Mouse (Mus musculus): Measurements from ENCODE around the gene Itpkb. TPM values are rescaled to one million over a fixed set of nuclear protein-coding genes. Genes with fewer than 3 reads are reported as not detected.

The Itpkb gene
- polyA plus RNA-seq, 1 experiment from 2014 or later = 1.3 TPM

DNA sequence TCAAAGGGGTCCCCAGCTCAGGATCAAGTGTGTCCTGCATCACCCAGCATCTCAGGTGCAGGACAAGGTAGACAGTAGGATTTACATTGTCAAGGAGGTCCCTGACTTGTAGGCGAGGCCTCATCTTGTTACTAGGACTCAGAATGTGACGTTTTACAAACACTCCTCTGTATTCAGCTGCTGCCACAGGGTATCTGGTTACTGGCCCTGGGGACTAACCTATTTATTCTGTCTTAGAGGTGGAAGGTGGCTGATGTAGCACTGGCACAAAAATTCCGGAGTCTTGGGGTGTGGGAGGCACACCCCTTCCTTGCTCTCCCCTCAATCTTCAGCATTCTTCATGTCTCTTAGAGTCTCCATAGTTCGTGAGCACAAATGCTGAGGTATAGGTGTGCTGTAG, 16.8 kb downstream of the Itpkb start:
- H3K27me3 ChIP-seq = no peaks in the 10 kb centered on the region
- H3K9ac ChIP-seq = no peak overlapping the region
- H3K36me3 ChIP-seq = no peaks in the 10 kb centered on the region
- 67% methylated on average over 4 of the region's 4 CpGs for WGBS (ENCODE audit: insufficient replicate concordance)
- H3K27ac ChIP-seq = no peak overlapping the region
- H3K9me3 ChIP-seq (replicated peaks) = no peaks in the 10 kb centered on the region
- no peak overlapping the region for H3K4me3 ChIP-seq (replicated peaks)
- DNase-seq (no peak), ATAC-seq (ENCODE audit: low read depth) (no peak)
- peaks cover 28% of the 10 kb centered on the region for H3K4me1 ChIP-seq (replicated peaks)
- H3K4me2 ChIP-seq = no peak overlapping the region

DNA sequence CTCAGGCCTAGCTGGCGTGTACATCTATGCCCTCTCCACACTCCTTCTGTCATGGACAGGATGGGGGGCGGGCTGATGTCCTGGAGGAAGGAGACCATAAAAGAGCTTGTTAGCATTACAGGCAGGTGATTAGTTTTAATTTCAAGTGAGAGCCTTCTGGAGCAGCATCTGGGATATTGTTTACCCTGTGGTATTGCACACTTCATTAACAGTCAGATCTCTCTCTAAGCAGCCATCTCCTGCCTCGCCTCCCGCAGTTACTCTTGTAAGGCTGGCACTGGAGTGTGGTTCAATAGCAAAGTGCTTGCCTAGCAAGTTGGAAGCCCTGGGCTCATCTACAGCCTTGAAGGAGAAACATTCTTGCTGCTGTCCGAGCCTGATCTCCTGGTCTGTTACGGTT, 17.6 kb downstream of the Itpkb start:
- H3K9ac ChIP-seq = no peak overlapping the region
- no peaks in the 10 kb centered on the region for H3K9me3 ChIP-seq (replicated peaks)
- H3K4me1 ChIP-seq (replicated peaks) = peaks cover 30% of the 10 kb centered on the region
- DNase-seq = no peak
- no peak overlapping the region for H3K27ac ChIP-seq
- 80% methylated on average over 6 of the region's 6 CpGs for whole genome bisulfite sequencing (ENCODE audit: insufficient replicate concordance)
- no peak overlapping the region for H3K4me2 ChIP-seq
- ATAC-seq (ENCODE audit: low read depth) = no peak
- no peak overlapping the region for H3K4me3 ChIP-seq (replicated peaks)
- no peaks in the 10 kb centered on the region for H3K36me3 ChIP-seq
- no peaks in the 10 kb centered on the region for H3K27me3 ChIP-seq

- Histone ChIP-seq H3K27me3 (no peaks in the 10 kb centered on the region), H3K27ac (no peak overlapping the region), H3K4me1 (replicated peaks) (peaks cover 26% of the 10 kb centered on the region), H3K4me3 (replicated peaks) (no peak overlapping the region), H3K9ac (no peak overlapping the region), H3K36me3 (no peaks in the 10 kb centered on the region), H3K9me3 (replicated peaks) (no peaks in the 10 kb centered on the region), H3K4me2 (no peak overlapping the region)
- DNase-seq = no peak
- ATAC-seq (ENCODE audit: low read depth) = peak; percentile 65
Observed at GRCm38 (mm10) chr1:180349090-180349489, 18.8 kb downstream of the Itpkb start.

GRCm38 (mm10) chr1:180352258-180352657, 22.0 kb downstream of the Itpkb start:
- H3K4me1 ChIP-seq (replicated peaks) = peaks cover 48% of the 10 kb centered on the region
- no peak overlapping the region for H3K4me2 ChIP-seq
- ATAC-seq (ENCODE audit: low read depth) = no peak
- no peak for DNase-seq
- H3K27ac ChIP-seq = no peak overlapping the region
- no peaks in the 10 kb centered on the region for H3K9me3 ChIP-seq (replicated peaks)
- no peak overlapping the region for H3K4me3 ChIP-seq (replicated peaks)
- no peaks in the 10 kb centered on the region for H3K27me3 ChIP-seq
- WGBS (ENCODE audit: insufficient replicate concordance) = 40% methylated on average over 3 of the region's 3 CpGs
- no peak overlapping the region for H3K9ac ChIP-seq
- no peaks in the 10 kb centered on the region for H3K36me3 ChIP-seq

- Histone ChIP-seq H3K4me3 (replicated peaks) (no peak overlapping the region), H3K4me1 (replicated peaks) (peaks cover 57% of the 10 kb centered on the region), H3K4me2 (no peak overlapping the region), H3K9ac (no peak overlapping the region), H3K36me3 (no peaks in the 10 kb centered on the region), H3K27ac (no peak overlapping the region), H3K27me3 (no peaks in the 10 kb centered on the region), H3K9me3 (replicated peaks) (no peaks in the 10 kb centered on the region)
- ATAC-seq (ENCODE audit: low read depth) = peak; percentile 52
- 38% methylated on average over 4 of the region's 4 CpGs for WGBS (ENCODE audit: insufficient replicate concordance)
- DNase-seq = no peak
Observed at GRCm38 (mm10) chr1:180354129-180354528, 23.8 kb downstream of the Itpkb start.

- ATAC-seq (ENCODE audit: low read depth) (no peak), DNase-seq (no peak)
- no peaks in the 10 kb centered on the region for H3K27me3 ChIP-seq
- no peaks in the 10 kb centered on the region for H3K36me3 ChIP-seq
- H3K9me3 ChIP-seq (replicated peaks) = no peaks in the 10 kb centered on the region
- H3K4me2 ChIP-seq = no peak overlapping the region
- 76% methylated on average over 13 of the region's 13 CpGs for WGBS (ENCODE audit: insufficient replicate concordance)
- H3K4me1 ChIP-seq (replicated peaks) = peaks cover 53% of the 10 kb centered on the region
- H3K9ac ChIP-seq = no peak overlapping the region
- no peak overlapping the region for H3K27ac ChIP-seq
- H3K4me3 ChIP-seq (replicated peaks) = no peak overlapping the region
Observed at GRCm38 (mm10) chr1:180354976-180355730, 24.9 kb downstream of the Itpkb start.

GRCm38 (mm10) chr1:180356176-180356575, 25.9 kb downstream of the Itpkb start:
- peaks cover 53% of the 10 kb centered on the region for H3K4me1 ChIP-seq (replicated peaks)
- DNase-seq (no peak), ATAC-seq (ENCODE audit: low read depth) (no peak)
- H3K27me3 ChIP-seq = no peaks in the 10 kb centered on the region
- 44% methylated on average over 4 of the region's 4 CpGs for WGBS (ENCODE audit: insufficient replicate concordance)
- peak overlapping the region; percentile 55 for H3K27ac ChIP-seq
- H3K36me3 ChIP-seq = no peaks in the 10 kb centered on the region
- no peak overlapping the region for H3K4me2 ChIP-seq
- no peak overlapping the region for H3K4me3 ChIP-seq (replicated peaks)
- 0 out of 2 replicates have a peak overlapping the region, but pooled peaks have one; percentile 8 for H3K9ac ChIP-seq
- no peaks in the 10 kb centered on the region for H3K9me3 ChIP-seq (replicated peaks)

DNA sequence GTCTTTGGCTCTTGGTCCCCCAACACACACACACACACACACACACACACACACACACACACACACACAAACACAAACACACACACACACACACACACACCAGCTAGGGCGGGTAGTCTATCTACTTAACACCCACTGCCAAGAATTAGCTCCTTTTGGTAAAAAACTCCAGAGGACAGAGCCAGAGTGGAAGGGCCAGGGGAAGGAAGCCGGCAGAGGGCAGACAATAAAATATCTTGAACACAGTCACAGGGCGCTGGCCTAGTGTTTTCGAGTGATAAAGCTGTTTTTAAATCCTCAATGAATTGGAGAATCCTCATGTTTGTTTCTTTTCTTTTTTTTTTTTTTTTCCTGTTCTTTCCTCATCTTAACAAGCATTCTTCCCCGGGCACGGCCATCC, 26.6 kb downstream of the Itpkb start:
- Histone ChIP-seq H3K9me3 (replicated peaks) (no peaks in the 10 kb centered on the region), H3K36me3 (no peaks in the 10 kb centered on the region), H3K4me3 (replicated peaks) (no peak overlapping the region), H3K27ac (peak overlapping the region; percentile 55), H3K9ac (no peak overlapping the region), H3K27me3 (no peaks in the 10 kb centered on the region), H3K4me2 (no peak overlapping the region), H3K4me1 (replicated peaks) (peaks cover 53% of the 10 kb centered on the region)
- DNase-seq = no peak
- WGBS (ENCODE audit: insufficient replicate concordance) = 35% methylated on average over 6 of the region's 6 CpGs
- 0 out of 2 replicates have a peak, but pooled peaks have one; percentile 38 for ATAC-seq (ENCODE audit: low read depth)

DNA sequence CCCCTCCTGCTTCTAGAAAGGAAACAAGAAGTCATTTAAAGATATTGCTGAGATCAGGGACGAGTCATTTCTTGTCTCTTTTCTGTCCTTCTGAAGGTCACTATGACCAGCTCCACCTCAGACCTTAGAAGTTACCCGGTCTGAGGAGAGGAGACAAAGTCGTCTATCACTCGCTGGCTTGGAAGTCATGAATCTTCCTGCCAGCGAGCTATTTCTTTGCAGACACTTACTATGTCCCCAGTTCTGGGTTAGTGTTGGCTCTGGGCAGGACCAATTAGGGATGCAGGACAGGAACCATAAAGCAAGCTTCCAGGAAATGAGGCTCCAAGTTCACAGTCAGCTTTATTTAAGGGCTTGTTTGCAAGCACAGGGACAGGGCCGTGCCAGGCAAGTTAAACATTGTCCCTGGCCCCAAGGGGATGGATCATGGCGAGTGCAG, 27.6 kb downstream of the Itpkb start:
- H3K27ac ChIP-seq = peak overlapping the region; percentile 55
- H3K9me3 ChIP-seq (replicated peaks) = no peaks in the 10 kb centered on the region
- H3K9ac ChIP-seq = no peak overlapping the region
- no peak for ATAC-seq (ENCODE audit: low read depth)
- DNase-seq = no peak
- no peaks in the 10 kb centered on the region for H3K36me3 ChIP-seq
- H3K27me3 ChIP-seq = no peaks in the 10 kb centered on the region
- no peak overlapping the region for H3K4me3 ChIP-seq (replicated peaks)
- 34% methylated on average over 7 of the region's 7 CpGs for WGBS (ENCODE audit: insufficient replicate concordance)
- peaks cover 51% of the 10 kb centered on the region for H3K4me1 ChIP-seq (replicated peaks)
- H3K4me2 ChIP-seq = no peak overlapping the region

GRCm38 (mm10) chr1:180358466-180358865, 28.2 kb downstream of the Itpkb start:
- Histone ChIP-seq H3K27ac (no peak overlapping the region), H3K36me3 (no peaks in the 10 kb centered on the region), H3K4me2 (no peak overlapping the region), H3K4me1 (replicated peaks) (peaks cover 54% of the 10 kb centered on the region), H3K27me3 (no peaks in the 10 kb centered on the region), H3K4me3 (replicated peaks) (no peak overlapping the region), H3K9ac (no peak overlapping the region), H3K9me3 (replicated peaks) (no peaks in the 10 kb centered on the region)
- 79% methylated on average over 9 of the region's 9 CpGs for WGBS (ENCODE audit: insufficient replicate concordance)
- no peak for ATAC-seq (ENCODE audit: low read depth)
- no peak for DNase-seq

DNA sequence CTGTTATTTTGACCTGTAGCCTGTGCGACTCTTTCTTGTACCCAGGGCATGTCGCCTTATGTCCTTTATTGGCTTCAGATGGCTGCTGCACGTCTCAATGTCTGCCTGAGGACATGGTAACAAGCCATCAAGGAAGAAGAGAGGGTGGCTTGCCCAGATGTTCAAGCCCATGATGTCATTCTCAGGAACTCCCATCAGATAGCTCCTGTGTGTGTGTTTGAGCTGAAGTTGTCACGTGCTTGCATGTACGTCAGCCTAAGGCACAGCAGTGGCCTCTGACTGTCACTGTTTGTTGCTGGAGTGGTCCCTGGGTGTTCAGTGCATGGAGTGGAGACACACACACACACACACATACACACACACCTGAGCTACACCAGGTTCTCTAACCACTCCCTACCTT, 29.0 kb downstream of the Itpkb start:
- Histone ChIP-seq H3K4me2 (no peak overlapping the region), H3K9ac (no peak overlapping the region), H3K36me3 (no peaks in the 10 kb centered on the region), H3K27me3 (no peaks in the 10 kb centered on the region), H3K9me3 (replicated peaks) (no peaks in the 10 kb centered on the region), H3K4me3 (replicated peaks) (no peak overlapping the region), H3K4me1 (replicated peaks) (peaks cover 56% of the 10 kb centered on the region), H3K27ac (no peak overlapping the region)
- ATAC-seq (ENCODE audit: low read depth) (no peak), DNase-seq (no peak)
- WGBS (ENCODE audit: insufficient replicate concordance) = 50% methylated on average over 5 of the region's 5 CpGs

GRCm38 (mm10) chr1:180362176-180362575, 31.9 kb downstream of the Itpkb start:
- H3K9ac ChIP-seq = no peak overlapping the region
- no peak overlapping the region for H3K27ac ChIP-seq
- DNase-seq (no peak), ATAC-seq (ENCODE audit: low read depth) (no peak)
- WGBS (ENCODE audit: insufficient replicate concordance) = 62% methylated on average over 4 of the region's 4 CpGs
- no peak overlapping the region for H3K4me3 ChIP-seq (replicated peaks)
- 0 out of 2 replicates have a peak, but pooled peaks cover 3% of the 10 kb centered on the region for H3K27me3 ChIP-seq
- H3K36me3 ChIP-seq = no peaks in the 10 kb centered on the region
- no peaks in the 10 kb centered on the region for H3K9me3 ChIP-seq (replicated peaks)
- H3K4me1 ChIP-seq (replicated peaks) = peaks cover 64% of the 10 kb centered on the region
- H3K4me2 ChIP-seq = no peak overlapping the region

Data from liver, embryonic 13.5 days (tissue).